Mouse (Mus musculus): ENCODE measurements at regions not wholly inside any gene's neighbourhood (a gene's known extent, or its start where the extent isn't known, plus 50 kb on each side); places are given as distances from the start of the nearest gene placed in this dataset.

- Histone ChIP-seq H3K4me3 (ENCODE audit: low read depth, low read length) (no peak overlapping the region), H3K9me3 (replicated peaks) (peaks cover 9% of the 10 kb centered on the region), H3K27me3 (ENCODE audit: insufficient read depth, low read length) (no peaks in the 10 kb centered on the region), H3K36me3 (replicated peaks) (no peaks in the 10 kb centered on the region), H3K4me1 (ENCODE audit: insufficient read depth, low read depth, low read length) (no peaks in the 10 kb centered on the region)
- no peak for DNase-seq (ENCODE audit: low spot score)
- ATAC-seq (ENCODE audit: extremely low read depth, insufficient number of reproducible peaks, low FRiP score, poor library complexity, severe bottlenecking), result no peak
- TF ChIP-seq POLR2AphosphoS5 (IDR thresholded peaks at IDR 0.05; ENCODE audit: insufficient replicate concordance, low read depth, low read length) (no peak), CTCF (IDR thresholded peaks at IDR 0.05; ENCODE audit: low read depth, low read length) (no peak), GATA2 (IDR thresholded peaks at IDR 0.05; ENCODE audit: borderline replicate concordance, low read depth, low read length) (no peak), TAL1 (conservative IDR thresholded peaks at IDR 0.05; ENCODE audit: low read depth, low read length) (no peak), GATA1 (IDR thresholded peaks at IDR 0.05; ENCODE audit: borderline replicate concordance, low read length) (no peak)
Observed at GRCm38 (mm10) chr17:81176306-81176705, 111.4 kb upstream of the Thumpd2 start.

GRCm38 (mm10) chr17:81175877-81176276 is 111.0 kb upstream of the Thumpd2 start:
- Histone ChIP-seq H3K4me1 (ENCODE audit: insufficient read depth, low read depth, low read length) (no peaks in the 10 kb centered on the region), H3K36me3 (replicated peaks) (no peaks in the 10 kb centered on the region), H3K9me3 (replicated peaks) (peaks cover 9% of the 10 kb centered on the region), H3K4me3 (ENCODE audit: low read depth, low read length) (no peak overlapping the region), H3K27me3 (ENCODE audit: insufficient read depth, low read length) (no peaks in the 10 kb centered on the region)
- ATAC-seq (ENCODE audit: extremely low read depth, insufficient number of reproducible peaks, low FRiP score, poor library complexity, severe bottlenecking), result no peak
- no peak for DNase-seq (ENCODE audit: low spot score)
- TF ChIP-seq CTCF (IDR thresholded peaks at IDR 0.05; ENCODE audit: low read depth, low read length) (no peak), GATA2 (IDR thresholded peaks at IDR 0.05; ENCODE audit: borderline replicate concordance, low read depth, low read length) (no peak), GATA1 (IDR thresholded peaks at IDR 0.05; ENCODE audit: borderline replicate concordance, low read length) (no peak), TAL1 (conservative IDR thresholded peaks at IDR 0.05; ENCODE audit: low read depth, low read length) (no peak), POLR2AphosphoS5 (IDR thresholded peaks at IDR 0.05; ENCODE audit: insufficient replicate concordance, low read depth, low read length) (no peak)

DNA sequence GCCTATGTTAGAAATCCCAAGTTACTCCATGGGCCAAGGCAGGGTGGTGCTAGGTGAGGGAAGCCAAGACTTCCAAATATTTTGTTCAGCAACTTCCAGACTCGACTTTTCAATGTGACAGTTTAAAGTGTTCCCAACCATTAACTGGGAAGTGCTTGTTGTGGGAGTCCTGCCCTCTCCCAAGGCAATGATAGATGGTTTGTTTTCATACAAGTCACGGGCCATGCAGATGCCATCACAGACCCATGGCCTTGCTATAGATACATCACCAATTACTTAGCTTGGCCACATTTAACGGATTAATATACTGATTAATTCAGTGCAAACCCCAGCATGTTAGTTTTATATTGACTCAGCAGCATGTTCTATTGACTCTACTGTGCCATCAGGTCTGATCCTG is 108.1 kb upstream of the Thumpd2 start:
- no peak overlapping the region for H3K4me3 ChIP-seq (ENCODE audit: low read depth, low read length)
- no peak for TF ChIP-seq GATA1 (IDR thresholded peaks at IDR 0.05; ENCODE audit: borderline replicate concordance, low read length)
- ATAC-seq (ENCODE audit: extremely low read depth, insufficient number of reproducible peaks, low FRiP score, poor library complexity, severe bottlenecking), result no peak

DNA sequence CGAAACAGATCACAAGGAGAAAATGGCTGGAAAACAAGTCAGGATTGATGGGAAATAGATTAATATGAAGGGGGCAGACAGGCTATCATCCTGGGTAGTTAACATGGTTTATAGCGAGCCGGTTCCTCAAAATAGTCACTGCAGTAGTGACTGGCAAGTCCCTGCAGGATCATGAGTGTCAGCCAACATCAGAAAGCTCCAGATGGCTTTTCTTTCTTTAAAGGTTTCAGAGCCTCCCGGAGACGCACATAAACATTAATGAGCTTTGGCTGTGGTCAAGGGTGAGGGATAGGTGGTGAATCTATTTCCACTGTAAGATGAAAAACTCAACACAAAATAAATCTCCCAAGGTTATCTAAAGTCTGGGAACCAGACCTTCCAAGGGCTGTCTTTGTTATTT is 104.2 kb upstream of the Thumpd2 start:
- ATAC-seq (ENCODE audit: extremely low read depth, insufficient number of reproducible peaks, low FRiP score, poor library complexity, severe bottlenecking), result no peak
- TF ChIP-seq TAL1 (conservative IDR thresholded peaks at IDR 0.05; ENCODE audit: low read depth, low read length) (no peak), POLR2AphosphoS5 (IDR thresholded peaks at IDR 0.05; ENCODE audit: insufficient replicate concordance, low read depth, low read length) (no peak), CTCF (IDR thresholded peaks at IDR 0.05; ENCODE audit: low read depth, low read length) (no peak), GATA2 (IDR thresholded peaks at IDR 0.05; ENCODE audit: borderline replicate concordance, low read depth, low read length) (no peak), GATA1 (IDR thresholded peaks at IDR 0.05; ENCODE audit: borderline replicate concordance, low read length) (no peak)
- peaks cover 5% of the 10 kb centered on the region for H3K9me3 ChIP-seq (replicated peaks)

More for the DNA sequence above, 108.1 kb upstream of the Thumpd2 start:
- Histone ChIP-seq H3K36me3 (replicated peaks) (no peaks in the 10 kb centered on the region), H3K27me3 (ENCODE audit: insufficient read depth, low read length) (no peaks in the 10 kb centered on the region), H3K9me3 (replicated peaks) (peaks cover 4% of the 10 kb centered on the region), H3K4me1 (ENCODE audit: insufficient read depth, low read depth, low read length) (no peaks in the 10 kb centered on the region)
- DNase-seq (ENCODE audit: low spot score), result no peak

GRCm38 (mm10) chr17:81150730-81151129 is 85.8 kb upstream of the Thumpd2 start:
- H3K27me3 ChIP-seq (ENCODE audit: insufficient read depth, low read length), result no peaks in the 10 kb centered on the region
- DNase-seq (ENCODE audit: low spot score) (no peak), ATAC-seq (ENCODE audit: extremely low read depth, insufficient number of reproducible peaks, low FRiP score, poor library complexity, severe bottlenecking) (no peak)
- no peak overlapping the region for H3K4me3 ChIP-seq (ENCODE audit: low read depth, low read length)
- peaks cover 6% of the 10 kb centered on the region for H3K9me3 ChIP-seq (replicated peaks)
- no peaks in the 10 kb centered on the region for H3K36me3 ChIP-seq (replicated peaks)
- no peaks in the 10 kb centered on the region for H3K4me1 ChIP-seq (ENCODE audit: insufficient read depth, low read depth, low read length)
- TF ChIP-seq TAL1 (conservative IDR thresholded peaks at IDR 0.05; ENCODE audit: low read depth, low read length) (no peak), CTCF (IDR thresholded peaks at IDR 0.05; ENCODE audit: low read depth, low read length) (no peak), GATA1 (IDR thresholded peaks at IDR 0.05; ENCODE audit: borderline replicate concordance, low read length) (no peak), POLR2AphosphoS5 (IDR thresholded peaks at IDR 0.05; ENCODE audit: insufficient replicate concordance, low read depth, low read length) (no peak), GATA2 (IDR thresholded peaks at IDR 0.05; ENCODE audit: borderline replicate concordance, low read depth, low read length) (no peak)

More for the DNA sequence above, 104.2 kb upstream of the Thumpd2 start:
- no peaks in the 10 kb centered on the region for H3K4me1 ChIP-seq (ENCODE audit: insufficient read depth, low read depth, low read length)
- H3K27me3 ChIP-seq (ENCODE audit: insufficient read depth, low read length), result no peaks in the 10 kb centered on the region
- no peak overlapping the region for H3K4me3 ChIP-seq (ENCODE audit: low read depth, low read length)
- no peaks in the 10 kb centered on the region for H3K36me3 ChIP-seq (replicated peaks)
- no peak for DNase-seq (ENCODE audit: low spot score)

DNA sequence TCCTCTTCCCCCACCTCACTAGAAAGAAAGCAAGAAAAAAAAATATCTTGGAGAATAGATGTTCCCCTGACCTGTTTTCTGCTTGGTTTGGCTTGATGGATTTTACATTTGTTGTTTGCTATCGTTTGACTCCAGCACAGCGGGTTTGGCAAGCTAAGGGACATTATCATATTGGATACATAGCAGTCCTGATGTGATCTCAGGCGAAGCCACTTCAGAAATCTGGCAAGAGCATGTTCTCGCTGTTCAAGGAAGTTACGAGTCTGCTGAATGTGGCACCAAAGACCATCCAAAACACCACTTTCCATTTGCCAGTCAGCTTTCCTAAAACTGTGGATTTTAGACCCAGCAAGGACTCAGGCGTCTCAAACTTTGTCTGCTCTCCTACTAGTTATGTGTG is 69.8 kb upstream of the Thumpd2 start:
- Histone ChIP-seq H3K27me3 (ENCODE audit: insufficient read depth, low read length) (no peaks in the 10 kb centered on the region), H3K4me1 (ENCODE audit: insufficient read depth, low read depth, low read length) (no peaks in the 10 kb centered on the region), H3K4me3 (ENCODE audit: low read depth, low read length) (no peak overlapping the region), H3K36me3 (replicated peaks) (no peaks in the 10 kb centered on the region), H3K9me3 (replicated peaks) (0 out of 2 replicates have a peak, but pooled peaks cover under 1% of the 10 kb centered on the region)
- no peak for TF ChIP-seq CTCF (IDR thresholded peaks at IDR 0.05; ENCODE audit: low read depth, low read length)
- no peak for TF ChIP-seq TAL1 (conservative IDR thresholded peaks at IDR 0.05; ENCODE audit: low read depth, low read length)
- TF ChIP-seq GATA1 (IDR thresholded peaks at IDR 0.05; ENCODE audit: borderline replicate concordance, low read length), result no peak
- no peak for TF ChIP-seq GATA2 (IDR thresholded peaks at IDR 0.05; ENCODE audit: borderline replicate concordance, low read depth, low read length)
- TF ChIP-seq POLR2AphosphoS5 (IDR thresholded peaks at IDR 0.05; ENCODE audit: insufficient replicate concordance, low read depth, low read length), result no peak
- ATAC-seq (ENCODE audit: extremely low read depth, insufficient number of reproducible peaks, low FRiP score, poor library complexity, severe bottlenecking) (no peak), DNase-seq (ENCODE audit: low spot score) (no peak)

DNA sequence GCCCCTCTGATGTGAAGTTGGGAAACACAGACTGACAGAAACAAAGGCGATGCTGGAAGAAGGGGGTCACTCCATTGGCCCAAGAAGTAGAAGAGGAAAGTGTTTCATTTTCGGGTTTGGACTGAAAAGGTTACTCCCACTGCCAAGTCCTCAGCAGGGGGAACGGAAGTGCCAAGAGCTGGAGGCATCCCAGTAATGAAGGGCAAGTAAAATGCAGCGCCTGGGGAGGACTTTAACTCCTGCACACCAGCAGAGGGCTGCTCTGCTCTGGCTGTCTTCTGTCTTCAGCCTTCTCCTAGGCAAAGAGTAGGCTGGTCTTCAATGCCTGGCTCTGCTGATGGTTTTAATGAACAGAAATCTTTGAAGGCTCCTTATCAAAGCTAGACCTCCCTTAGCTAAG is 68.3 kb upstream of the Thumpd2 start:
- ATAC-seq (ENCODE audit: extremely low read depth, insufficient number of reproducible peaks, low FRiP score, poor library complexity, severe bottlenecking) (no peak), DNase-seq (ENCODE audit: low spot score) (no peak)
- no peaks in the 10 kb centered on the region for H3K36me3 ChIP-seq (replicated peaks)
- no peaks in the 10 kb centered on the region for H3K27me3 ChIP-seq (ENCODE audit: insufficient read depth, low read length)
- no peaks in the 10 kb centered on the region for H3K4me1 ChIP-seq (ENCODE audit: insufficient read depth, low read depth, low read length)
- no peak for TF ChIP-seq TAL1 (conservative IDR thresholded peaks at IDR 0.05; ENCODE audit: low read depth, low read length)
- TF ChIP-seq GATA1 (IDR thresholded peaks at IDR 0.05; ENCODE audit: borderline replicate concordance, low read length), result no peak
- no peak for TF ChIP-seq GATA2 (IDR thresholded peaks at IDR 0.05; ENCODE audit: borderline replicate concordance, low read depth, low read length)
- H3K4me3 ChIP-seq (ENCODE audit: low read depth, low read length), result no peak overlapping the region
- no peaks in the 10 kb centered on the region for H3K9me3 ChIP-seq (replicated peaks)
